Comparison of ENCODE assay signal across 11 mouse cellular contexts in genomic region chr8:63876949-63877348, GRCm38 (mm10).
A peak's percentile ranks its signal among the peaks of the same experiment; 100 is the strongest.
DNase-seq lines count a peak whose midpoint lies in the region; ATAC-seq and TF ChIP-seq lines count a peak whose summit lies in the region.
"Had no signal": no experiment of that assay in that cellular context is flagged by ENCODE, and none has a peak within 500 bp of the region (broad histone marks: within the 10 kb centered on the region; RNA-seq: fewer than 3 reads in every experiment).

No protein-coding gene starts in this region.

- no peaks in the 10 kb centered on the region for H3K4me1 ChIP-seq in lung, embryonic 14.5 days (ENCODE audit: insufficient read depth)
- H3K4me1 ChIP-seq in embryonic fibroblast, embryonic 13.5 days (ENCODE audit: control insufficient read depth, insufficient read depth, low read length): no peaks in the 10 kb centered on the region
- no peaks in the 10 kb centered on the region for H3K4me1 ChIP-seq in hindbrain, embryonic 12.5 days
- no peaks in the 10 kb centered on the region for H3K4me1 ChIP-seq in midbrain, postnatal 0 days (ENCODE audit: insufficient read depth, low read length)
- H3K4me1 ChIP-seq: lung, embryonic 15.5 days had no signal

- no peak overlapping the region for H3K4me2 ChIP-seq in lung, embryonic 14.5 days
- no peak overlapping the region for H3K4me2 ChIP-seq in hindbrain, embryonic 12.5 days (replicated peaks)
- no peak overlapping the region for H3K4me2 ChIP-seq in midbrain, postnatal 0 days (ENCODE audit: low read depth, low read length, poor library complexity, severe bottlenecking)
- H3K4me2 ChIP-seq: lung, embryonic 15.5 days had no signal

- H3K9ac ChIP-seq in lung, embryonic 14.5 days: no peak overlapping the region
- no peak overlapping the region for H3K9ac ChIP-seq in hindbrain, embryonic 12.5 days
- H3K9ac ChIP-seq in midbrain, postnatal 0 days (replicated peaks; ENCODE audit: low read length, poor library complexity, severe bottlenecking): no peak overlapping the region
- H3K9ac ChIP-seq: lung, embryonic 15.5 days had no signal

- ATAC-seq in lung, embryonic 14.5 days (ENCODE audit: insufficient read depth): peak; percentile 52; the same call in 1 of the 2 replicates
- ATAC-seq in hindbrain, embryonic 12.5 days (ENCODE audit: low FRiP score): peak; percentile 48; the same call in 1 of the 2 replicates
- 0 out of 2 replicates have a peak, but pooled peaks have one; percentile 64 for ATAC-seq in midbrain, postnatal 0 days (ENCODE audit: low FRiP score)

- intact Hi-C loops in left cerebral cortex, postnatal 36 days (cut with DNase I): loop anchor here (2.0 to 10.0 kb wide), 3 partner anchors 995 to 1982 kb away; no protein-coding TSS in a partner anchor
- intact Hi-C loops in gastrocnemius, adult 2 months (cut with DNase I): no loop called here

- no peak overlapping the region for H3K27ac ChIP-seq in lung, embryonic 14.5 days (ENCODE audit: low read depth)
- H3K27ac ChIP-seq in embryonic fibroblast, embryonic 13.5 days (ENCODE audit: insufficient read depth, low read length): peak overlapping the region; percentile 0; the same call in 1 of the 2 replicates
- no peak overlapping the region for H3K27ac ChIP-seq in hindbrain, embryonic 12.5 days
- no peak overlapping the region for H3K27ac ChIP-seq in midbrain, postnatal 0 days (ENCODE audit: low read depth, low read length)
- no peak overlapping the region for H3K27ac ChIP-seq in gastrocnemius, adult 2 months
- H3K27ac ChIP-seq: lung, embryonic 15.5 days had no signal

- 90% methylated on average over 7 of the region's 7 CpGs for WGBS in lung, embryonic 14.5 days
- WGBS in hindbrain, embryonic 12.5 days: 88% methylated on average over 7 of the region's 7 CpGs
- 86% methylated on average over 7 of the region's 7 CpGs for WGBS in midbrain, postnatal 0 days

- no peaks in the 10 kb centered on the region for H3K27me3 ChIP-seq in lung, embryonic 14.5 days (ENCODE audit: insufficient read depth, low read length)
- H3K27me3 ChIP-seq in hindbrain, embryonic 12.5 days: no peaks in the 10 kb centered on the region
- H3K27me3 ChIP-seq in midbrain, postnatal 0 days (ENCODE audit: insufficient read depth, low read length): no peaks in the 10 kb centered on the region
- H3K27me3 ChIP-seq: lung, embryonic 15.5 days had no signal

- no peak for TF ChIP-seq CTCF in lung, embryonic 14.5 days (IDR thresholded peaks at IDR 0.05; ENCODE audit: low read depth)
- TF ChIP-seq CTCF in embryonic fibroblast, embryonic 13.5 days (IDR thresholded peaks at IDR 0.05; ENCODE audit: borderline replicate concordance, insufficient read depth, low read length): no peak
- TF ChIP-seq CTCF in midbrain, postnatal 0 days (IDR thresholded peaks at IDR 0.05): no peak
- no peak for TF ChIP-seq CTCF in gastrocnemius, adult 2 months (IDR thresholded peaks at IDR 0.05)

- no peak for DNase-seq in lung, embryonic 14.5 days
- no peak for DNase-seq in lung, postnatal 36 days
- no peak for DNase-seq in midbrain, postnatal 0 days (ENCODE audit: low spot score)
- no peak for DNase-seq in left cerebral cortex, postnatal 36 days (ENCODE audit: low spot score in 2 of 2)
- DNase-seq in retina, embryonic 14.5 days (ENCODE audit: low spot score): no peak
- no peak for DNase-seq in gastrocnemius, adult 2 months
- DNase-seq: gastrocnemius, postnatal 25 days had no signal

- TF ChIP-seq POLR2A in embryonic fibroblast, embryonic 13.5 days (IDR thresholded peaks at IDR 0.05; ENCODE audit: low read depth, low read length): no peak

- H3K36me3 ChIP-seq in lung, embryonic 14.5 days (ENCODE audit: insufficient read depth): no peaks in the 10 kb centered on the region
- H3K36me3 ChIP-seq in hindbrain, embryonic 12.5 days: no peaks in the 10 kb centered on the region
- no peaks in the 10 kb centered on the region for H3K36me3 ChIP-seq in midbrain, postnatal 0 days (ENCODE audit: insufficient read depth, low read length)
- H3K36me3 ChIP-seq: lung, embryonic 15.5 days had no signal

- H3K4me3 ChIP-seq in lung, embryonic 14.5 days (ENCODE audit: low read depth, low read length): no peak overlapping the region
- H3K4me3 ChIP-seq in embryonic fibroblast, embryonic 13.5 days (ENCODE audit: insufficient read depth, low read length): no peak overlapping the region
- no peak overlapping the region for H3K4me3 ChIP-seq in hindbrain, embryonic 12.5 days
- no peak overlapping the region for H3K4me3 ChIP-seq in midbrain, postnatal 0 days (ENCODE audit: low read depth, low read length)
- H3K4me3 ChIP-seq in gastrocnemius, adult 2 months: no peak overlapping the region
- H3K4me3 ChIP-seq: erythroblast, embryonic 14.5 days; lung, embryonic 15.5 days had no signal

- no peaks in the 10 kb centered on the region for H3K9me3 ChIP-seq in lung, embryonic 14.5 days (ENCODE audit: low read depth, low read length)
- H3K9me3 ChIP-seq in hindbrain, embryonic 12.5 days (replicated peaks): no peaks in the 10 kb centered on the region
- no peaks in the 10 kb centered on the region for H3K9me3 ChIP-seq in midbrain, postnatal 0 days (ENCODE audit: low read length)
- H3K9me3 ChIP-seq: lung, embryonic 15.5 days had no signal
